Mouse (Mus musculus): ENCODE measurements around the gene Tm4sf5.

DNA sequence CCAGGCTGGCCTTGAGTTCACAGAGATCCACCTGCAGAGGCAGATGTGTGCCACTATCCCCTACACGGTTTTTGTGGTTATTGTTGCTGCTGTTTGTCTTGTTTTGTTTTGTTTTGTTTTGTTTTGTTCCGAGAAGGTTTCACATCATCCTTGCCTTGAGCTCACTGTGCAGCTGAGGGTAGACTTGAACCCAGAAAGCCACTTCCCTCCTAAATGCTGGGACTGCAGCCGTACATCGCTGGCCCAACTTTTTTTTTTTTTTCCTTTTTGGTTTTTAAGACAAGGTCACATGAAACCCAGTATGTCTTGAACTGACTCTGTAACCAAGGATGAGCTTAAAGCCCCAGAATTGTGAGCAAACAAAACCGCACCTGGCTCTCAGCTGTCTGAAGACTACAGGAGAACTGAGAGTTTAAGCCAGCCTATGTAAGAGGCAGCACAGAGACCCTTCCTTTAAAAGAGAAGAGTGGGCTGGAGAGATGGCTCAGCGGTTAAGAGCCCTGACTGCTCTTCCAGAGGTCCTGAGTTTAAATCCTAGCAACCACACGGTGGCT is 2.0 kb downstream of the Tm4sf5 start:
- TF ChIP-seq CTCF (IDR thresholded peaks at IDR 0.05; ENCODE audit: insufficient read depth, low read length) (no peak), POLR2A (IDR thresholded peaks at IDR 0.05; ENCODE audit: borderline replicate concordance, extremely low read depth, low read depth, low read length) (no peak)
